Mouse (Mus musculus): ENCODE results near the gene Pcyox1. TPM values are rescaled to one million over a fixed set of nuclear protein-coding genes. Genes with fewer than 3 reads are reported as not detected.
"Not testable (repeated sequence)": the region's sequence is repeated elsewhere in the genome, so short reads cannot be mapped to it uniquely, and the experiment has no call there.

Pcyox1 gene
- total RNA-seq, 4 experiments from 2014 or later: 115 to 135 (median 124) TPM

- peak in 1 of 2 experiments; percentile 33 for DNase-seq (ENCODE audit: low spot score in 2 of 2)
Observed at GRCm38 (mm10) chr6:86366125-86366852, 30.7 kb downstream of the Pcyox1 start.

GRCm38 (mm10) chr6:86365371-86366124, 31.4 kb downstream of the Pcyox1 start, which contains the start of gene Fam136a:
Gene Fam136a, plus strand, starts transcription at chr6:86365646.
- peak; percentile 88 to 89 for DNase-seq (ENCODE audit: low spot score in 2 of 2)

- peak; percentile 78 for DNase-seq (ENCODE audit: low spot score in 2 of 2)
Observed at GRCm38 (mm10) chr6:86364442-86365141, 32.4 kb downstream of the Pcyox1 start.

GRCm38 (mm10) chr6:86361373-86361772, 35.6 kb downstream of the Pcyox1 start:
- DNase-seq (ENCODE audit: low spot score in 2 of 2): no peak

- DNase-seq (ENCODE audit: low spot score in 2 of 2): no peak
Observed at GRCm38 (mm10) chr6:86360691-86361090, 36.3 kb downstream of the Pcyox1 start.

GRCm38 (mm10) chr6:86356956-86357355, 40.0 kb downstream of the Pcyox1 start:
- no peak for DNase-seq (ENCODE audit: low spot score in 2 of 2)

- no peak for DNase-seq (ENCODE audit: low spot score in 2 of 2)
Observed at GRCm38 (mm10) chr6:86354948-86355347, 42.0 kb downstream of the Pcyox1 start.

GRCm38 (mm10) chr6:86349257-86349656, 47.7 kb downstream of the Pcyox1 start:
- no peak for DNase-seq (ENCODE audit: low spot score in 2 of 2)

GRCm38 (mm10) chr6:86346063-86346462, 50.9 kb downstream of the Pcyox1 start:
- no peak for DNase-seq (ENCODE audit: low spot score in 2 of 2)

- DNase-seq (ENCODE audit: low spot score in 2 of 2): no peak
Observed at GRCm38 (mm10) chr6:86343656-86344055, 53.3 kb downstream of the Pcyox1 start.

GRCm38 (mm10) chr6:86336340-86336739, 60.6 kb downstream of the Pcyox1 start:
- not testable (repeated sequence) for DNase-seq (ENCODE audit: low spot score in 2 of 2)

Other genes with a start within 250 kb of the Pcyox1 start
- 10 to 100 TPM; 24.5 to 29.9 (median 26.2) TPM for gene Tgfa, start 201.9 kb downstream of the Pcyox1 start, total RNA-seq (2022)
- 10 to 100 TPM; 24.4 to 27.8 (median 27.3) TPM for gene Fam136a, start 31.5 kb downstream of the Pcyox1 start, total RNA-seq (2022)
- 10 to 100 TPM; 44.1 to 77.4 (median 71.6) TPM for gene Snrpg, start 25.9 kb downstream of the Pcyox1 start, total RNA-seq (2022)
- gene Tia1, start 7.1 kb upstream of the Pcyox1 start, total RNA-seq (2022): 100 to 1,000 TPM; 105 to 159 (median 144) TPM
- 1 to 10 TPM in 2 of 4 experiments, not detected in 2; 1.1 to 1.9 TPM for gene Gm44790, start 29.5 kb upstream of the Pcyox1 start, total RNA-seq (2022)
- 10 to 100 TPM; 18.4 to 24.0 (median 19.7) TPM for gene C87436, start 41.2 kb upstream of the Pcyox1 start, total RNA-seq (2022)
- 100 to 1,000 TPM; 172 to 184 (median 178) TPM for gene Pcbp1, start 129.2 kb upstream of the Pcyox1 start, total RNA-seq (2022)
- gene Asprv1, start 231.0 kb upstream of the Pcyox1 start, total RNA-seq (2022): 1 to 10 TPM in 3 of 4 experiments, under 1 TPM in 1; 0.80 to 2.1 (median 1.8) TPM

Data from layer of hippocampus, adult 8-10 months (tissue).